In the genomic region with DNA sequence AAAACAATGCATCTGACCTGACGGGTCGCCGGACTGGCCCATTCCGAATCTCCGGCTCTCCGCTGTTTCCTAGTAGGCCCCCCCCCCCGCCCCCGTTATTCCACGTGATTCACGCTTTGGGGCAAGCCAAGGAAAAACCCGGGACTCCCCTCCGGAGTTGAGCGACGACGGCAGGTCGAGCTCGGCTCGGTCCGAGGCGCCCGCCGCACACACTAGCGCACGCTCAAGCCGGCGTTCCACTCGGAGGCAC, we compare ENCODE assay signal across 8 mouse cellular contexts.
DNase-seq lines count a peak whose midpoint lies in the region; ATAC-seq lines count a peak whose summit lies in the region.

No protein-coding gene starts in this region.

- 0% methylated on average over 11 of the region's 27 CpGs for WGBS in limb, embryonic 12.5 days
- 4% methylated on average over 24 of the region's 27 CpGs for WGBS in stomach, embryonic 14.5 days

- peak; percentile 19 for DNase-seq in cerebellum, adult 11 months
- DNase-seq in cerebellum, postnatal 25 days = no peak
- peak; percentile 60 for DNase-seq in retina, postnatal 1 day
- DNase-seq in retina, embryonic 14.5 days (ENCODE audit: low spot score) = no peak
- no peak for DNase-seq in layer of hippocampus, adult 9-11 months
- no peak for DNase-seq in gastrocnemius, postnatal 10 days

- H3K4me2 ChIP-seq in limb, embryonic 12.5 days = peak overlapping the region; percentile 82
- peak overlapping the region; percentile 80 for H3K4me2 ChIP-seq in stomach, embryonic 14.5 days (replicated peaks; ENCODE audit: low read depth, low read length)

- peak overlapping the region; percentile 91 for H3K27ac ChIP-seq in limb, embryonic 12.5 days
- peak overlapping the region; percentile 83; the same call in 1 of the 2 replicates for H3K27ac ChIP-seq in stomach, embryonic 14.5 days (ENCODE audit: low read length)

- H3K4me3 ChIP-seq in limb, embryonic 12.5 days (replicated peaks) = peak overlapping the region; percentile 63
- H3K4me3 ChIP-seq in stomach, embryonic 14.5 days (ENCODE audit: low read depth, low read length) = peak overlapping the region; percentile 57

- H3K9me3 ChIP-seq in limb, embryonic 12.5 days = no peaks in the 10 kb centered on the region
- no peaks in the 10 kb centered on the region for H3K9me3 ChIP-seq in stomach, embryonic 14.5 days (ENCODE audit: control insufficient read depth, low read depth, low read length)

- no peak for ATAC-seq in limb, embryonic 12.5 days (ENCODE audit: insufficient number of reproducible peaks, insufficient read depth, low FRiP score, low TSS enrichment, low read depth)
- ATAC-seq in stomach, embryonic 14.5 days (ENCODE audit: insufficient number of reproducible peaks, insufficient read depth, low FRiP score, low read depth) = no peak

- H3K9ac ChIP-seq in limb, embryonic 12.5 days (replicated peaks) = peak overlapping the region; percentile 80
- peak overlapping the region; percentile 65 for H3K9ac ChIP-seq in stomach, embryonic 14.5 days (replicated peaks; ENCODE audit: low read depth, low read length)

- H3K36me3 ChIP-seq in limb, embryonic 12.5 days = no peaks in the 10 kb centered on the region
- no peaks in the 10 kb centered on the region for H3K36me3 ChIP-seq in stomach, embryonic 14.5 days (ENCODE audit: control insufficient read depth, insufficient read depth, low read length)

- peaks cover 98% of the 10 kb centered on the region for H3K27me3 ChIP-seq in limb, embryonic 12.5 days
- H3K27me3 ChIP-seq in stomach, embryonic 14.5 days (ENCODE audit: control insufficient read depth, insufficient read depth, low read length) = 0 out of 2 replicates have a peak, but pooled peaks cover 9% of the 10 kb centered on the region

- H3K4me1 ChIP-seq in limb, embryonic 12.5 days (replicated peaks) = peaks cover 39% of the 10 kb centered on the region
- no peaks in the 10 kb centered on the region; the same call in 1 of the 2 replicates for H3K4me1 ChIP-seq in stomach, embryonic 14.5 days (ENCODE audit: control insufficient read depth, insufficient read depth, low read length)

Comparison
In these comparisons a context has a peak if more than half of its experiments do, and no peak if none do; other contexts are left out.
1. DNase-seq: peak in cerebellum, adult 11 months (single experiment) and retina, postnatal 1 day (single experiment); none in cerebellum, postnatal 25 days (0 of 2), retina, embryonic 14.5 days (single experiment), layer of hippocampus, adult 9-11 months (single experiment) and gastrocnemius, postnatal 10 days (single experiment).